Mouse (Mus musculus) embryo, embryonic 11.5 days (tissue): Measurements from ENCODE around the gene Glrx.

Experiments
- DNase-seq: peaks from one replicate; pipeline ENCODE4 v3.0.0-alpha.2; 2012; ENCODE audit warnings: low read depth, low spot score

The Glrx gene

GRCm38 (mm10) chr13:75883792-75884191 is 44.1 kb downstream of the Glrx start:
- DNase-seq: no peak

GRCm38 (mm10) chr13:75891868-75892267 is 52.2 kb downstream of the Glrx start:
- no peak for DNase-seq

GRCm38 (mm10) chr13:75892291-75892690 is 52.6 kb downstream of the Glrx start:
- DNase-seq: no peak

- no peak for DNase-seq
Observed at GRCm38 (mm10) chr13:75892876-75893275, 53.2 kb downstream of the Glrx start.
